Mouse (Mus musculus): ENCODE results near the gene Tmx1. TPM values are rescaled to one million over a fixed set of nuclear protein-coding genes. Genes with fewer than 3 reads are reported as not detected.

Tmx1 gene
- polyA plus RNA-seq, 1 experiment from 2014 or later, result 126 TPM

GRCm38 (mm10) chr12:70476884-70477576 lies 24.1 kb downstream of the Tmx1 start:
- H3K4me1 ChIP-seq (replicated peaks; ENCODE audit: control insufficient read depth, insufficient read depth, low read length), result 0 out of 2 replicates have a peak, but pooled peaks cover 2% of the 10 kb centered on the region
- no peak for ATAC-seq (ENCODE audit: low read depth)
- H3K4me3 ChIP-seq (ENCODE audit: low read length), result 0 out of 2 replicates have a peak overlapping the region, but pooled peaks have one; percentile 4
- no peaks in the 10 kb centered on the region for H3K36me3 ChIP-seq (ENCODE audit: control insufficient read depth, insufficient read depth, low read length)
- H3K27me3 ChIP-seq (ENCODE audit: control insufficient read depth, insufficient read depth, low read depth, low read length), result no peaks in the 10 kb centered on the region
- peak overlapping the region; percentile 0; the same call in 1 of the 2 replicates for H3K4me2 ChIP-seq (ENCODE audit: low read depth, low read length)
- no peak overlapping the region for H3K27ac ChIP-seq (ENCODE audit: low read length)
- 53% methylated on average over 16 of the region's 16 CpGs for WGBS
- H3K9me3 ChIP-seq (ENCODE audit: control insufficient read depth, low read length), result no peaks in the 10 kb centered on the region
- H3K9ac ChIP-seq (ENCODE audit: low read length), result no peak overlapping the region

GRCm38 (mm10) chr12:70477593-70478287 lies 24.8 kb downstream of the Tmx1 start:
- no peaks in the 10 kb centered on the region for H3K36me3 ChIP-seq (ENCODE audit: control insufficient read depth, insufficient read depth, low read length)
- 81% methylated on average over 16 of the region's 16 CpGs for WGBS
- H3K9ac ChIP-seq (ENCODE audit: low read length), result no peak overlapping the region
- H3K27ac ChIP-seq (ENCODE audit: low read length), result no peak overlapping the region
- H3K4me1 ChIP-seq (replicated peaks; ENCODE audit: control insufficient read depth, insufficient read depth, low read length), result 0 out of 2 replicates have a peak, but pooled peaks cover 2% of the 10 kb centered on the region
- no peak overlapping the region for H3K4me3 ChIP-seq (ENCODE audit: low read length)
- ATAC-seq (ENCODE audit: low read depth), result no peak
- H3K4me2 ChIP-seq (ENCODE audit: low read depth, low read length), result no peak overlapping the region
- no peaks in the 10 kb centered on the region for H3K9me3 ChIP-seq (ENCODE audit: control insufficient read depth, low read length)
- no peaks in the 10 kb centered on the region for H3K27me3 ChIP-seq (ENCODE audit: control insufficient read depth, insufficient read depth, low read depth, low read length)

- H3K4me1 ChIP-seq (replicated peaks; ENCODE audit: control insufficient read depth, insufficient read depth, low read length), result no peaks in the 10 kb centered on the region
- no peaks in the 10 kb centered on the region for H3K27me3 ChIP-seq (ENCODE audit: control insufficient read depth, insufficient read depth, low read depth, low read length)
- no peak overlapping the region for H3K4me2 ChIP-seq (ENCODE audit: low read depth, low read length)
- H3K36me3 ChIP-seq (ENCODE audit: control insufficient read depth, insufficient read depth, low read length), result no peaks in the 10 kb centered on the region
- no peak overlapping the region for H3K9ac ChIP-seq (ENCODE audit: low read length)
- no peaks in the 10 kb centered on the region for H3K9me3 ChIP-seq (ENCODE audit: control insufficient read depth, low read length)
- no peak overlapping the region for H3K4me3 ChIP-seq (ENCODE audit: low read length)
- no peak overlapping the region for H3K27ac ChIP-seq (ENCODE audit: low read length)
- ATAC-seq (ENCODE audit: low read depth), result no peak
- 79% methylated on average over 7 of the region's 7 CpGs for WGBS
Observed at GRCm38 (mm10) chr12:70485956-70486355, 33.1 kb downstream of the Tmx1 start.

GRCm38 (mm10) chr12:70486716-70487480 lies 34.0 kb downstream of the Tmx1 start:
- Histone ChIP-seq H3K4me1 (replicated peaks; ENCODE audit: control insufficient read depth, insufficient read depth, low read length) (no peaks in the 10 kb centered on the region), H3K9ac (ENCODE audit: low read length) (no peak overlapping the region), H3K4me3 (ENCODE audit: low read length) (no peak overlapping the region), H3K36me3 (ENCODE audit: control insufficient read depth, insufficient read depth, low read length) (no peaks in the 10 kb centered on the region), H3K4me2 (ENCODE audit: low read depth, low read length) (no peak overlapping the region), H3K9me3 (ENCODE audit: control insufficient read depth, low read length) (no peaks in the 10 kb centered on the region), H3K27me3 (ENCODE audit: control insufficient read depth, insufficient read depth, low read depth, low read length) (no peaks in the 10 kb centered on the region), H3K27ac (ENCODE audit: low read length) (no peak overlapping the region)
- ATAC-seq (ENCODE audit: low read depth), result no peak
- WGBS, result 76% methylated on average over 6 of the region's 6 CpGs

GRCm38 (mm10) chr12:70492441-70492840 lies 39.5 kb downstream of the Tmx1 start:
- no peaks in the 10 kb centered on the region for H3K9me3 ChIP-seq (ENCODE audit: control insufficient read depth, low read length)
- H3K9ac ChIP-seq (ENCODE audit: low read length), result no peak overlapping the region
- H3K36me3 ChIP-seq (ENCODE audit: control insufficient read depth, insufficient read depth, low read length), result no peaks in the 10 kb centered on the region
- H3K27me3 ChIP-seq (ENCODE audit: control insufficient read depth, insufficient read depth, low read depth, low read length), result no peaks in the 10 kb centered on the region
- no peak overlapping the region for H3K4me3 ChIP-seq (ENCODE audit: low read length)
- no peak for ATAC-seq (ENCODE audit: low read depth)
- no peak overlapping the region for H3K27ac ChIP-seq (ENCODE audit: low read length)
- no peaks in the 10 kb centered on the region for H3K4me1 ChIP-seq (replicated peaks; ENCODE audit: control insufficient read depth, insufficient read depth, low read length)
- H3K4me2 ChIP-seq (ENCODE audit: low read depth, low read length), result no peak overlapping the region
- WGBS, result 80% methylated on average over 10 of the region's 10 CpGs

- H3K9ac ChIP-seq (ENCODE audit: low read length), result no peak overlapping the region
- H3K9me3 ChIP-seq (ENCODE audit: control insufficient read depth, low read length), result no peaks in the 10 kb centered on the region
- no peaks in the 10 kb centered on the region for H3K4me1 ChIP-seq (replicated peaks; ENCODE audit: control insufficient read depth, insufficient read depth, low read length)
- H3K36me3 ChIP-seq (ENCODE audit: control insufficient read depth, insufficient read depth, low read length), result no peaks in the 10 kb centered on the region
- no peak overlapping the region for H3K4me2 ChIP-seq (ENCODE audit: low read depth, low read length)
- no peak overlapping the region for H3K4me3 ChIP-seq (ENCODE audit: low read length)
- 51% methylated on average over 10 of the region's 10 CpGs for WGBS
- no peaks in the 10 kb centered on the region for H3K27me3 ChIP-seq (ENCODE audit: control insufficient read depth, insufficient read depth, low read depth, low read length)
- no peak overlapping the region for H3K27ac ChIP-seq (ENCODE audit: low read length)
- peak; percentile 79 for ATAC-seq (ENCODE audit: low read depth)
Observed at GRCm38 (mm10) chr12:70494494-70495281, 41.8 kb downstream of the Tmx1 start.

GRCm38 (mm10) chr12:70495282-70495922 lies 42.5 kb downstream of the Tmx1 start:
- 45% methylated on average over 4 of the region's 4 CpGs for WGBS
- Histone ChIP-seq H3K4me2 (ENCODE audit: low read depth, low read length) (no peak overlapping the region), H3K9me3 (ENCODE audit: control insufficient read depth, low read length) (no peaks in the 10 kb centered on the region), H3K4me3 (ENCODE audit: low read length) (no peak overlapping the region), H3K9ac (ENCODE audit: low read length) (no peak overlapping the region), H3K4me1 (replicated peaks; ENCODE audit: control insufficient read depth, insufficient read depth, low read length) (no peaks in the 10 kb centered on the region), H3K27ac (ENCODE audit: low read length) (no peak overlapping the region), H3K27me3 (ENCODE audit: control insufficient read depth, insufficient read depth, low read depth, low read length) (no peaks in the 10 kb centered on the region), H3K36me3 (ENCODE audit: control insufficient read depth, insufficient read depth, low read length) (no peaks in the 10 kb centered on the region)
- ATAC-seq (ENCODE audit: low read depth), result peak; percentile 51

GRCm38 (mm10) chr12:70498091-70498490 lies 45.2 kb downstream of the Tmx1 start:
- H3K27ac ChIP-seq (ENCODE audit: low read length), result no peak overlapping the region
- no peak overlapping the region for H3K4me2 ChIP-seq (ENCODE audit: low read depth, low read length)
- H3K4me3 ChIP-seq (ENCODE audit: low read length), result no peak overlapping the region
- no peaks in the 10 kb centered on the region for H3K9me3 ChIP-seq (ENCODE audit: control insufficient read depth, low read length)
- 88% methylated on average over 3 of the region's 3 CpGs for whole genome bisulfite sequencing
- H3K4me1 ChIP-seq (replicated peaks; ENCODE audit: control insufficient read depth, insufficient read depth, low read length), result no peaks in the 10 kb centered on the region
- H3K9ac ChIP-seq (ENCODE audit: low read length), result no peak overlapping the region
- no peaks in the 10 kb centered on the region for H3K36me3 ChIP-seq (ENCODE audit: control insufficient read depth, insufficient read depth, low read length)
- no peak for ATAC-seq (ENCODE audit: low read depth)
- H3K27me3 ChIP-seq (ENCODE audit: control insufficient read depth, insufficient read depth, low read depth, low read length), result no peaks in the 10 kb centered on the region

All from lung, embryonic 16.5 days (tissue).